Mouse (Mus musculus) intestine, embryonic 16.5 days (tissue): ENCODE data around the gene 1700025G04Rik. TPM values are rescaled to one million over a fixed set of nuclear protein-coding genes. Genes with fewer than 3 reads are reported as not detected.
A peak's percentile ranks its signal among the peaks of the same experiment; 100 is the strongest.

Source experiments
- ATAC-seq: fragments of 200-750 bp; cut with Nextera tagmentation; 2 replicates; pipeline ENCODE4 v1.8.0; 2017; ENCODE audit warnings: moderate TSS enrichment, moderate library complexity
- H3K27ac ChIP-seq: fragments of 300-500 bp; sonication (generic); 2 replicates; pipeline ENCODE4 v1.5.1; 2014; ENCODE audit warnings: mild to moderate bottlenecking, low read length
- H3K27me3 ChIP-seq: fragments of 300-500 bp; sonication (generic); replicated peaks from 2 replicates; pipeline ENCODE4 v1.6.1; 2014; ENCODE audit warnings: low read length, control low read depth, mixed read lengths; ENCODE audit not compliant: control insufficient read depth, insufficient read depth
- H3K36me3 ChIP-seq: fragments of 300-500 bp; sonication (generic); 2 replicates; pipeline ENCODE4 v1.6.1; 2014; ENCODE audit warnings: low read length, control low read depth; ENCODE audit not compliant: control insufficient read depth, insufficient read depth
- H3K4me1 ChIP-seq: fragments of 300-500 bp; sonication (generic); 2 replicates; pipeline ENCODE4 v1.6.1; 2014; ENCODE audit warnings: low read length, control low read depth, mixed read lengths; ENCODE audit not compliant: control insufficient read depth, insufficient read depth
- H3K4me2 ChIP-seq: fragments of 300-500 bp; sonication (generic); 2 replicates; pipeline ENCODE4 v1.6.1; 2014; ENCODE audit warnings: low read depth, low read length, control low read depth
- H3K4me3 ChIP-seq: fragments of 300-500 bp; sonication (generic); 2 replicates; pipeline ENCODE4 v1.5.1; 2014; ENCODE audit warnings: mild to moderate bottlenecking, low read length
- H3K9ac ChIP-seq: fragments of 300-500 bp; sonication (generic); 2 replicates; pipeline ENCODE4 v1.6.1; 2014; ENCODE audit warnings: low read depth, low read length
- H3K9me3 ChIP-seq: fragments of 300-500 bp; sonication (generic); 2 replicates; pipeline ENCODE4 v1.6.1; 2016; ENCODE audit warnings: low read length, control low read depth; ENCODE audit not compliant: control insufficient read depth
- WGBS: fragments of 180-500 bp; shearing (Covaris S2); extraction: QIAGEN DNeasy Blood & Tissue Kit; methylation state at CpG from one replicate; pipeline ENCODE4 v1.1.7; 2014; 5-methylcytosine and 5-hydroxymethylcytosine counted together
- polyA plus RNA-seq: library from polyadenylated mRNA; unstranded; fragments of >200 nt; fragmentation: Nextera tagmentation; extraction: Ambion mirVana; gene quantifications from 2 replicates; pipeline ENCODE4 v1.2.1, GENCODE M21; 2015

1700025G04Rik gene
- polyA plus RNA-seq, 1 experiment from 2014 or later, result 18.5 TPM

DNA sequence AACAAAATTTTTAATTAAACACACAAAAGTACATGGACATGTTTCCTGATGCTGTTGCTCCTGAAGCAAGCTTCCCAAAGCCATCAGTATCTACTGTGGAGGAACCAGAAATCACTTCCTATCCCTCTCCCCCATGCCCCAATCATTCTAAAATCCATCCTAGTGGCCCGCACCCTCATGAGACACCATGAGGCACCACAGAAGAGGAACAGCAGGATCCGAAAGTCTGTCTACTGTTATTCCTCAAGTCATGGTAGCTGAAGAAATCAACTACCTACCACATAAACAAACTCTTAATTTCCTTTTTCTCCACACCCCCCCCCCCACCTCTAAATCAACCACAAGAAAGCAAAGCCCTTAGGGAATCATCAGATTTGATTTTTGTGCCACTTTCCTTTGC is 46.5 kb downstream of the 1700025G04Rik start:
- WGBS, result 96% methylated on average over 2 of the region's 2 CpGs
- no peaks in the 10 kb centered on the region for H3K9me3 ChIP-seq
- no peaks in the 10 kb centered on the region for H3K36me3 ChIP-seq
- H3K27me3 ChIP-seq, result no peaks in the 10 kb centered on the region
- H3K4me2 ChIP-seq, result no peak overlapping the region
- no peak overlapping the region for H3K9ac ChIP-seq
- ATAC-seq, result no peak
- H3K4me3 ChIP-seq, result no peak overlapping the region
- no peak overlapping the region for H3K27ac ChIP-seq
- H3K4me1 ChIP-seq, result peaks cover 16% of the 10 kb centered on the region

DNA sequence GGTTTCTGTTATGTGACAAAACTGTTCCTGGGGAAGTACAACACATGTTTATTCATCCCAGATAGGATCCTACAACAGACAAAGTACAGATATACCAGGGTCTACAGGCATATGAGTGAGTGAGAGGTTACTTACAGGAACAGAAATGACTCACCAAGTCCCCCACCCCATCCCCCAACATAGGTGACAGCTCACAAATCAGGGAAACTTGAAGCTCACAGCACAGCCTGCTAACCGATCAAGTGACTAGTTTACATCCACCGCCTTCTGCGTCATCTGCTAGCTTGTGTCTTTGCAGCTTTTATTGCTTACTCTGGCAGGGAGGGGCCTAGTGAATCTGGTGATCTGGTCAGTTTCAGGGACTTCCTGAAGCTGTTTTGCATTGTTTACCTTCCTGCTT is 47.5 kb downstream of the 1700025G04Rik start:
- H3K4me2 ChIP-seq, result no peak overlapping the region
- H3K4me3 ChIP-seq, result no peak overlapping the region
- H3K4me1 ChIP-seq, result peaks cover 25% of the 10 kb centered on the region
- H3K9me3 ChIP-seq, result no peaks in the 10 kb centered on the region
- H3K36me3 ChIP-seq, result no peaks in the 10 kb centered on the region
- no peak for ATAC-seq
- H3K27me3 ChIP-seq, result no peaks in the 10 kb centered on the region
- H3K27ac ChIP-seq, result no peak overlapping the region
- 53% methylated on average over 3 of the region's 3 CpGs for WGBS
- no peak overlapping the region for H3K9ac ChIP-seq

DNA sequence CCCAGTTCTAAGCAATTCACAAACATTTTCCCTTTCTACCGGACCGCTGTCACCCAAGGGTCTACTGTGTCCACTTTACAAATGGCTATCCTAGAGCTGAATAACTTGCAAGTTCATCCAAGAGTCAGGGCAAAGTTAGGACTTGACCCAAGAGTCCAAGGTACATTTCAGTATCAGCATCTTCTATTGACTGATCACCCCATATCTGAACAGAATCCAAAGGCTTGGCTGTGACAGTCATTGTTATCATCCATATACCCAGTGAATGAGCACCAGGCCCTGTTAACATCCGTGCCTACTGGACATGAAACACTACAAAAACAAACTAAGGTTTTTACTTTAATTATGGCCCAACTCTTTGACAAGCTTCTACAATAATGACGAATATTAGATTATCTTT is 48.9 kb downstream of the 1700025G04Rik start:
- H3K27me3 ChIP-seq, result no peaks in the 10 kb centered on the region
- ATAC-seq, result peak; percentile 60
- H3K4me3 ChIP-seq, result no peak overlapping the region
- no peak overlapping the region for H3K4me2 ChIP-seq
- 72% methylated on average over 4 of the region's 4 CpGs for WGBS
- no peaks in the 10 kb centered on the region for H3K36me3 ChIP-seq
- no peaks in the 10 kb centered on the region for H3K9me3 ChIP-seq
- peak overlapping the region; percentile 80 for H3K27ac ChIP-seq
- H3K4me1 ChIP-seq, result peaks cover 32% of the 10 kb centered on the region
- no peak overlapping the region for H3K9ac ChIP-seq

DNA sequence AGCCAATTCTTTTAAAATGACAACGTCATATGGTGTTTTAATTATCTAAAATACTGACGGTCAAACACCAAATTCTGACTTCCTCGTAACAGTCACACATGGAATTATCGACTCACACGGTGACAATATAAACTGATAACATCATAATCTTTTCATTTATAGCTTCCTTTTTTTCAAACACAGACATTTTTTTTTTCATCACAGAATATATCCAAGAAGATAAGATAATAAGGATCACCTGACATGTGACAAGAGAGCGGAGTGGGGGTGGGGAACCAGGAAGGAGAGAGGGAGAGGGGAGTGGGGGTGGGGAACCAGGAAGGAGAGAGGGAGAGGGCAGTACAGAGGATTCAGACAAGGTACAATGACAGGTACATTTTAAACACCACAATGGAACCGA is 49.9 kb downstream of the 1700025G04Rik start:
- H3K27ac ChIP-seq, result peak overlapping the region; percentile 70
- no peaks in the 10 kb centered on the region for H3K27me3 ChIP-seq
- H3K9me3 ChIP-seq, result no peaks in the 10 kb centered on the region
- ATAC-seq, result peak; percentile 67
- peaks cover 36% of the 10 kb centered on the region for H3K4me1 ChIP-seq
- H3K4me3 ChIP-seq, result no peak overlapping the region
- H3K4me2 ChIP-seq, result no peak overlapping the region
- 56% methylated on average over 7 of the region's 7 CpGs for WGBS
- H3K36me3 ChIP-seq, result no peaks in the 10 kb centered on the region
- H3K9ac ChIP-seq, result no peak overlapping the region

DNA sequence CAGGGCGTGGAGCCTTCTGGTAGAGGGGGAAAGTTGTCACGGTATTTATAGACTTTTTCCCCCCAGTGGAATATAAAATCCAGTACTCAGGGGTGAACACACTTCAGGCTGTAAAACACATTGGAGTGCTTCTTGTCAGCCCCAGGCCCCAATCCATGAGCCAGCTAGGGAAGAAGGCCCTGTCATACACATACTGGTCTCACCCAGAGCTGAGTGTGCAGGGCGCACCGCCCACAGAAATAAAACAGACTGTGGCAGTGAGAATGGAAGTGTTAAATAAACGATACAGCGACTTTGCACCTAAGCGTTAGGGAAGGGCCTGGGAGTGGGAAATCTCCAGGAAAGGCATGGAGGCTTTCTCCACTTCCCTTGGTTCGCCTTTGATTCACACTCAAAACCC is 50.3 kb downstream of the 1700025G04Rik start:
- peak overlapping the region; percentile 39; the same call in 1 of the 2 replicates for H3K9ac ChIP-seq
- no peak overlapping the region for H3K4me2 ChIP-seq
- H3K36me3 ChIP-seq, result no peaks in the 10 kb centered on the region
- no peak overlapping the region for H3K4me3 ChIP-seq
- no peaks in the 10 kb centered on the region for H3K27me3 ChIP-seq
- no peaks in the 10 kb centered on the region for H3K9me3 ChIP-seq
- 47% methylated on average over 8 of the region's 8 CpGs for WGBS
- H3K27ac ChIP-seq, result peak overlapping the region; percentile 70
- H3K4me1 ChIP-seq, result peaks cover 40% of the 10 kb centered on the region
- ATAC-seq, result peak; percentile 73

DNA sequence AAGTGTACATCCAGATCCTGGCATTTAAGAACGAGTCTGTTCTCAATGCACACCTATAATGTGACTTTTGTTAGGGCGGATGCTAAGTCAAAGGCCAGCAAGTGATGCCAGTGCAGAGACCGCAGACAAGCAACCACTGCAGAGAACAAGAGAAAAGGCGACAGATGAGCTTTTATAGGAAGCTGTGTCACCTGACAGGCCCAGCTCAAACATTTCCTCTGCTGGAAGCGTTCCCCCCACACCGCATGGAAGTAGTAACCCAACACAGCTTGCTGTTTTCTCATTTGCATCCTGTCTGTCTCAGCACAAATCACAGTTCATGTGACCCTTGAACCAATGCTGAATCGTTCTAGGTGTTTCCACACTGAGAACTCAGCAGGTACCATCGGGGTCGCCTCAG is 51.8 kb downstream of the 1700025G04Rik start:
- WGBS, result 67% methylated on average over 9 of the region's 9 CpGs
- no peaks in the 10 kb centered on the region for H3K36me3 ChIP-seq
- no peaks in the 10 kb centered on the region for H3K27me3 ChIP-seq
- H3K4me1 ChIP-seq, result peaks cover 41% of the 10 kb centered on the region
- H3K27ac ChIP-seq, result peak overlapping the region; percentile 37
- H3K9me3 ChIP-seq, result no peaks in the 10 kb centered on the region
- ATAC-seq, result peak; percentile 10; the same call in 1 of the 2 replicates
- H3K4me2 ChIP-seq, result no peak overlapping the region
- no peak overlapping the region for H3K4me3 ChIP-seq
- H3K9ac ChIP-seq, result no peak overlapping the region; the same call in 1 of the 2 replicates

DNA sequence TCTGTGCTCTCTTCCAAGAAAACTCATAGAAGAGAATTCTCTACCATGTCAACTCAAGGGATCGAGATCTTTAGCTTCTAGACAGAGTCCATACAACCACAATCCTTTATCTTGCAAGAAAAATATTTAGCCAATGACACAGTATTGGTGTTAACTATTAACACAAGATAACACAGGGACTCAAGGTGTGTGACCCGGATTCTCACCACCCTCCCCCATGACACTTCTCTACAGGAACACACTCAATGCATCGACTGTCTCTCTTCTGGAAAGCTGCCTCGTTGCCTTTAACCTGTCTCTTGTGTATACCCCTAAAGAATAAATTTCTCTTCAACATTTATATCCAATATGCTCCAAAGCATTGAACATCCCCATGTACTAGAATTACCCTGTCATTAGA is 52.3 kb downstream of the 1700025G04Rik start:
- Histone ChIP-seq H3K36me3 (no peaks in the 10 kb centered on the region), H3K27me3 (no peaks in the 10 kb centered on the region), H3K9me3 (no peaks in the 10 kb centered on the region; the same call in 1 of the 2 replicates), H3K27ac (no peak overlapping the region), H3K9ac (no peak overlapping the region), H3K4me2 (no peak overlapping the region), H3K4me3 (no peak overlapping the region), H3K4me1 (peaks cover 41% of the 10 kb centered on the region)
- 41% methylated on average over 4 of the region's 4 CpGs for WGBS
- ATAC-seq, result peak; percentile 72

DNA sequence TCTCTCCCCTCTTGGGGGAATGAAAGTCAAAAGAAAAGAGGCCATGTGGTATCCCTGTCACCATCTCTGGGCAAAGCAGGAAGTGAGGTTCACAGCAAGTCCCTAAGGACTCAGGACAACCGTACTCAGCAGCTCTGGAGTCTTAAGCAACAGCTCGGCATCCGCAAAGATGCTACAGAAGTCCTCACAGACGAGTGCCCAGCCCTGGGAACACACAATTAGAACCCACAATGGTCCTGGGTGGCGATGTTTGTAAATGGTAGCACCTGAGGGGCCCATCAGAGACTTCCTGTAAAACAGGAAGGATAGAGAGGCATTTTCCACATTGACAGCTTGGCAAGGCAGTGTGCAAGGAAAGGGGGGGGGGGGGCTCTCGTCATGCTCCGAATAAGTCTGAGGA is 55.2 kb downstream of the 1700025G04Rik start:
- no peak for ATAC-seq
- Histone ChIP-seq H3K9me3 (no peaks in the 10 kb centered on the region; the same call in 1 of the 2 replicates), H3K4me2 (no peak overlapping the region), H3K4me3 (no peak overlapping the region), H3K36me3 (no peaks in the 10 kb centered on the region), H3K27me3 (no peaks in the 10 kb centered on the region), H3K4me1 (peaks cover 39% of the 10 kb centered on the region), H3K27ac (no peak overlapping the region), H3K9ac (no peak overlapping the region)
- 67% methylated on average over 7 of the region's 7 CpGs for WGBS

DNA sequence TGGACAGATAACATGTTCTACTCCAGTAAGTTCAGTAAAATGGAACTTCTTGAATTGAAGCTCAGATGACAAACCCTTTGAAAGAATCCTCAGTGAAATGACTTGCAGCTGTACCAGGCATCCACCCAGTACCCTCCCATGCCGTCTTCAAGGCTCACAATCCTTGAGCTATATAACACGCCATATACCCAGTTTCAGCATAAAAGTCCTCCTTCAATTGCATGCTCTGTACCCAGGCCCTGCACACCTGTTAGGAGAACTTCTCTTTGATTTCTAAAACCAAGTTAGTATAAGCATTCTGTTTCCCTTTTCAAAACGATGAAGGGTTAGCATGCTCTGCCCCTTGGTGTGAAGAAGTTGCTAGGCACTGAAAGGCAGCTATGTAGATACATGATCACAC is 56.2 kb downstream of the 1700025G04Rik start:
- H3K9ac ChIP-seq, result no peak overlapping the region
- no peak overlapping the region for H3K4me3 ChIP-seq
- no peaks in the 10 kb centered on the region for H3K27me3 ChIP-seq
- peaks cover 31% of the 10 kb centered on the region for H3K4me1 ChIP-seq
- no peak overlapping the region for H3K27ac ChIP-seq
- no peak overlapping the region for H3K4me2 ChIP-seq
- H3K36me3 ChIP-seq, result no peaks in the 10 kb centered on the region
- ATAC-seq, result no peak
- 71% methylated on average over 3 of the region's 3 CpGs for WGBS
- H3K9me3 ChIP-seq, result no peaks in the 10 kb centered on the region; the same call in 1 of the 2 replicates

DNA sequence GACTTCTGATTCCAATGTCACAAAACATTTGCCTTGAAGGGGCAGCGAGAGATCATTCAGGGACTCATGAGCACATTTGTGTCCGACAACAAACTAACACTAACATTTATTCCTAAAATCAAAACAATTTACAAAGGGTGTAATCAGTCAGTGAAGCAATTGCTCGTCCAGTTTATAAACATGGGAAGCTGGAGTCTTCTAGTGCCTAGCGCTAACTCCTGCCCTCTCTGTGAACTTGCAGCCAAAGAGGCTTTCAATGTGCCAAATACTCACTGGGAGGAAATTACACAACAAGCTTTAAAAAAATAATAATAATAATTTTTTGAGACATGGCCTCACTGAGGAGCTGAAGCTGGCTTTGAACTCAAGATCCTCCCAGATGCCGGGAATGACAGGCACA is 57.8 kb downstream of the 1700025G04Rik start:
- peaks cover 19% of the 10 kb centered on the region for H3K4me1 ChIP-seq
- no peak overlapping the region for H3K4me3 ChIP-seq
- no peak for ATAC-seq
- no peak overlapping the region for H3K9ac ChIP-seq
- H3K36me3 ChIP-seq, result no peaks in the 10 kb centered on the region
- 70% methylated on average over 5 of the region's 5 CpGs for WGBS
- H3K27ac ChIP-seq, result no peak overlapping the region
- H3K4me2 ChIP-seq, result no peak overlapping the region
- no peaks in the 10 kb centered on the region for H3K27me3 ChIP-seq
- no peaks in the 10 kb centered on the region; the same call in 1 of the 2 replicates for H3K9me3 ChIP-seq
